Mouse (Mus musculus) heart, embryonic 11.5 days (tissue): ENCODE measurements around the gene Dnajc5. TPM values are rescaled to one million over a fixed set of nuclear protein-coding genes. Genes with fewer than 3 reads are reported as not detected.
"Not testable (repeated sequence)": the region's sequence is repeated elsewhere in the genome, so short reads cannot be mapped to it uniquely, and the experiment has no call there.

Source experiments
- ATAC-seq: fragments of 200-750 bp; cut with Nextera tagmentation; replicated peaks from 2 replicates; pipeline ENCODE4 v1.8.0; 2017; ENCODE audit warnings: moderate library complexity; ENCODE audit not compliant: insufficient number of reproducible peaks, low FRiP score, low TSS enrichment
- H3K27ac ChIP-seq: fragments of 300-500 bp; sonication (generic); 2 replicates; pipeline ENCODE4 v1.5.1; 2014; ENCODE audit warnings: mild to moderate bottlenecking, low read depth, low read length
- H3K27me3 ChIP-seq: fragments of 300-500 bp; sonication (generic); 2 replicates; pipeline ENCODE4 v1.6.1; 2014; ENCODE audit warnings: mild to moderate bottlenecking, low read length, mixed read lengths; ENCODE audit not compliant: control insufficient read depth, insufficient read depth
- H3K36me3 ChIP-seq: fragments of 300-500 bp; sonication (generic); 2 replicates; pipeline ENCODE4 v1.6.1; 2014; ENCODE audit warnings: mild to moderate bottlenecking, low read length, moderate library complexity, mixed read lengths; ENCODE audit not compliant: control insufficient read depth, insufficient read depth
- H3K4me1 ChIP-seq: fragments of 300-500 bp; sonication (generic); 2 replicates; pipeline ENCODE4 v1.6.1; 2014; ENCODE audit warnings: low read length; ENCODE audit not compliant: control insufficient read depth, insufficient read depth
- H3K4me2 ChIP-seq: fragments of 300-500 bp; sonication (generic); 2 replicates; pipeline ENCODE4 v1.6.1; 2014; ENCODE audit warnings: mild to moderate bottlenecking, moderate library complexity
- H3K4me3 ChIP-seq: fragments of 300-500 bp; sonication (generic); 2 replicates; pipeline ENCODE4 v1.5.1; 2014; ENCODE audit warnings: low read depth, low read length
- H3K9ac ChIP-seq: fragments of 300-500 bp; sonication (generic); 2 replicates; pipeline ENCODE4 v1.6.1; 2014; ENCODE audit warnings: mild to moderate bottlenecking, low read depth, low read length, moderate library complexity
- H3K9me3 ChIP-seq: fragments of 300-500 bp; sonication (generic); replicated peaks from 2 replicates; pipeline ENCODE4 v1.6.1; 2016; ENCODE audit warnings: low read length; ENCODE audit not compliant: control insufficient read depth
- WGBS: fragments of 180-500 bp; shearing (Covaris S2); extraction: QIAGEN DNeasy Blood & Tissue Kit; methylation state at CpG from one replicate; pipeline ENCODE4 v1.1.7; 2014; ENCODE audit not compliant: insufficient replicate concordance; 5-methylcytosine and 5-hydroxymethylcytosine counted together
- polyA plus RNA-seq: library from polyadenylated mRNA; unstranded; fragments of >200 nt; fragmentation: Nextera tagmentation; extraction: Ambion mirVana; gene quantifications from 2 replicates; pipeline ENCODE4 v1.2.1, GENCODE M21; 2014

Dnajc5 gene
- polyA plus RNA-seq, 1 experiment from 2014 or later: 69.0 TPM

DNA sequence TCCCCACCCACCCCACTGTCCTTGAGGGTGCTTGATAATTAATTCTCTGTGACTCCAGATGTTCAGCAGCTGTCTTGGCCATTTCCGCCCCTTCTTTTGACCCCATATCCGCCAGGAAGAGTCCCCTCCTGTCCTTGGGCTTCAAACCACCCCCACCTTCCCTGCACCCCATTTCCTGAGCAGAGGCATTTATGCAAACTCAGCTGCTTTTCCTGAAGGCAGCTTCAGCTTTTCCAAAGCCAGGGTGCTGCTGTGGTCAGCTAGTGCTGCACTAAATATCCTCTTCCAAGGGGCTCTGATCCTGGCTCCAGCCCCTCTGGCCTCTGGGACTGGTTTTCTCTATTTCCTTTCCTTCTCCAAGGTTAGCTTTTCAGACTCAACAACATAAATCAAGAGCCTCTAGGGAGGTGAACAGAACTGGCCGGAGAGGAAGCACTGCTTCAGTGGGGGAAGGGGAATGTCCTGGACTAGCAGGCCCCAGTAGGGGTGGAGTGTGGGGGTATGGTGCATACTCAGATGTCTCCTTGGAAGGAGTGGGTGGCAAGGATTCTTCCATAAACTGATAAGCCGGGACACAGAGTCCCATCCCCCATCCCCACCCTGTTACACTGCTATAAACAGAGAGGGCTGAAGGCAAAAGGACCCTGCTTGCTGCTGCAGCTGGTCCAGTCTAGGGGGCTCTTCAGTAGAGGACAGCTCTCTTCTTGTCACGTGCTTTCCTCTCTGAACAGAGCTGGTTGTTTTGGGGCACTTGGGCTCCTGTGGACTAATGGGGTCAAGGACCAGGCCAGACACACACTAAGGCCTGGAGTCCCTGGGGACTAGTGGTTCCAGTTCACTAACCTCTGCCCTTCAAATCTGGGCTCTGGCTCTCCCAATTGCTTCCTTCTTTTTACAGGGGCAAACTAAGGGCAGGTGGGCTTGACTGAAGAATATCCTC lies 32.7 kb upstream of the Dnajc5 start:
- H3K27ac ChIP-seq: peak overlapping the region; percentile 46
- peaks cover 19% of the 10 kb centered on the region for H3K4me1 ChIP-seq
- H3K4me2 ChIP-seq: no peak overlapping the region
- WGBS: 28% methylated on average over 5 of the region's 5 CpGs
- H3K27me3 ChIP-seq: no peaks in the 10 kb centered on the region
- no peaks in the 10 kb centered on the region for H3K36me3 ChIP-seq
- H3K4me3 ChIP-seq: no peak overlapping the region
- no peaks in the 10 kb centered on the region for H3K9me3 ChIP-seq
- no peak overlapping the region for H3K9ac ChIP-seq
- peak; percentile 55 for ATAC-seq

- Histone ChIP-seq H3K9me3 (no peaks in the 10 kb centered on the region), H3K4me1 (peaks cover 16% of the 10 kb centered on the region), H3K36me3 (no peaks in the 10 kb centered on the region), H3K4me2 (no peak overlapping the region), H3K9ac (no peak overlapping the region), H3K4me3 (no peak overlapping the region), H3K27ac (no peak overlapping the region), H3K27me3 (no peaks in the 10 kb centered on the region)
- WGBS: 27% methylated on average over 7 of the region's 7 CpGs
- no peak for ATAC-seq
These were observed 28.7 kb upstream of the Dnajc5 start for GRCm38 (mm10) chr2:181491432-181492205.

GRCm38 (mm10) chr2:181492206-181492605 lies 28.1 kb upstream of the Dnajc5 start:
- Histone ChIP-seq H3K9me3 (no peaks in the 10 kb centered on the region), H3K36me3 (no peaks in the 10 kb centered on the region), H3K27me3 (no peaks in the 10 kb centered on the region), H3K4me1 (peaks cover 11% of the 10 kb centered on the region), H3K9ac (no peak overlapping the region), H3K4me3 (no peak overlapping the region), H3K27ac (no peak overlapping the region), H3K4me2 (no peak overlapping the region)
- no peak for ATAC-seq
- 56% methylated on average over 3 of the region's 3 CpGs for WGBS

- Histone ChIP-seq H3K27ac (no peak within 1 kb of the TSS), H3K36me3 (no peaks in the 10 kb centered on the region), H3K9ac (no peak within 1 kb of the TSS), H3K4me1 (peaks cover 3% of the 10 kb centered on the region; the same call in 1 of the 2 replicates), H3K9me3 (no peaks in the 10 kb centered on the region), H3K27me3 (no peaks in the 10 kb centered on the region), H3K4me3 (no peak within 1 kb of the TSS), H3K4me2 (no peak within 1 kb of the TSS)
- WGBS: 81% methylated on average over 31 of the region's 31 CpGs
- no peak for ATAC-seq
These were observed 26.9 kb upstream of the Dnajc5 start, which contains the start of gene Abhd16b for GRCm38 (mm10) chr2:181493156-181493927. Gene Abhd16b, plus strand, starts transcription at chr2:181493206.

DNA sequence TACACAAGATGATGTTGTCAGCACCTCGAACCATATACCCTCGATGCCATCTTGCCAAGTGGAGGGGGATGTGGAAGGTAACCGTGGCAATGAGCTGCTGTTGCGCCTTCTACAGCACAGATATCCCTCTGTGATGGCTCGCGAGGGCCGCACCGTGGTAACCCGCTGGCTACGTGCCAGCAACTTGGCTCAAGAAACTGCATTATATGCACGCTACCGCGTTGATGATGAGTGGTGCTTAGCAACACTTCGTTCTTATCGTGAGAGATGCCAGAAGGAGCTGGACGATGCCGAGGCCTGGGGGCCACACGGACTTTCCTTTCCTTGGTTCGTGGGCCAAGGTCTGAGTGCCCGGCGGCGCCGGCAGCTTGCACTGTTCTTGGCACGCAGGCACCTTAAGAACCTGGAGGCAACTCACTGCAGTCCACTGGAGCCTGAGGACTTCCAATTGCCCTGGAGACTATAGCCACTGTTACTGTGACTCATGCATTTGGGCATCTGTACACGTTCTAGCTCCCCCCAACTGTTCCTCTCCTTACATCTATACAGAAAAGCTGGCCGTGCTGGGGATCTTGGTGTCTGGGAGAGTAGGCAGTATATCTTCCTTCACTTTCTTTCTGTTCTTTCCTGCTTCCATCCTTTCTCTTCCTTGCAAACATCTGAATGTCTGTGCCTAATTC lies 25.9 kb upstream of the Dnajc5 start:
- ATAC-seq: no peak
- Histone ChIP-seq H3K4me2 (no peak overlapping the region), H3K36me3 (no peaks in the 10 kb centered on the region), H3K9ac (peak overlapping the region; percentile 22; the same call in 1 of the 2 replicates), H3K27ac (no peak overlapping the region), H3K27me3 (no peaks in the 10 kb centered on the region), H3K4me3 (no peak overlapping the region), H3K9me3 (no peaks in the 10 kb centered on the region), H3K4me1 (peaks cover 3% of the 10 kb centered on the region; the same call in 1 of the 2 replicates)
- 71% methylated on average over 26 of the region's 26 CpGs for WGBS

DNA sequence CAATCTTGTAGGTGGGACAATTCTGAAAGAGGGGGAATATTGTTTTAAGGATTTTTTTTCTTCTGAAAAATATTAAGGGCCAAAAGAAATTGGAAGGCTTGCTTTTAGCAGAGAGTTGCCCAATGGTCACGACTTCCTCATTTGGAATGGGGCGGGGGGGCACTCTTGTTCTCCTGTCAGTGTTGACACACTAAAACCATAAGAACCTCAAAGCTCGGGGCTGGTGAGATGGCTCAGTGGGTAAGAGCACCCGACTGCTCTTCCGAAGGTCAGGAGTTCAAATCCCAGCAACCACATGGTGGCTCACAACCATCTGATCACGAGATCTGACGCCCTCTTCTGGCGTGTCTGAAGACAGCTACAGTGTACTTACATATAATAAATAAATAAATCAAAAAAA lies 24.4 kb upstream of the Dnajc5 start:
- H3K9ac ChIP-seq, H3K27me3 ChIP-seq, H3K4me3 ChIP-seq, H3K27ac ChIP-seq, H3K4me1 ChIP-seq, H3K9me3 ChIP-seq, ATAC-seq, H3K4me2 ChIP-seq, H3K36me3 ChIP-seq: not testable (repeated sequence)
- WGBS: 64% methylated on average over 8 of the region's 8 CpGs

DNA sequence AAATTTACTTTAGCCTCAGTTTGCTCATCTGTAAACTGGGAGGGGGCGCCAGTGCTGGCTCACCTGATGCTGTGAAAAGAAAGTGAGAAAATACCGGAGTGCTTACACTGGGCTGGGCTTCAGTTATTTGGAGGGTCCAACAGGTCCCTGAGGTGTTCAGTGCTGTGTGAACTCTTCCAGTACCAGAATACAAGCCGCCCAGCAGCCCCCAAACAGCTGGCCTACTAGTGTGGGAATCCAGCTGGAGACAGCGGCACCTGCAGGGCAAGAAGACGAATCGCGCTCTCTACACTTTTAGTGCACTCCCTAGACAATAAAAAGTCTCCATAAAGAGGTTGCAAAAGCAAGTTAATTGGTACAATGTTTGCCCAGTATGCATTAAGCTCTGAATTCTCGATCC lies 24.0 kb upstream of the Dnajc5 start:
- H3K9ac ChIP-seq: peak overlapping the region; percentile 71
- ATAC-seq: peak; percentile 64
- H3K4me2 ChIP-seq: peak overlapping the region; percentile 84
- no peaks in the 10 kb centered on the region for H3K9me3 ChIP-seq
- H3K36me3 ChIP-seq: peaks cover 8% of the 10 kb centered on the region; the same call in 1 of the 2 replicates
- peak overlapping the region; percentile 92 for H3K27ac ChIP-seq
- peak overlapping the region; percentile 96 for H3K4me3 ChIP-seq
- WGBS: 16% methylated on average over 8 of the region's 8 CpGs
- H3K27me3 ChIP-seq: no peaks in the 10 kb centered on the region
- H3K4me1 ChIP-seq: peaks cover 3% of the 10 kb centered on the region; the same call in 1 of the 2 replicates
